Mouse (Mus musculus): ENCODE results near the gene Dync1i2.

The Dync1i2 gene

DNA sequence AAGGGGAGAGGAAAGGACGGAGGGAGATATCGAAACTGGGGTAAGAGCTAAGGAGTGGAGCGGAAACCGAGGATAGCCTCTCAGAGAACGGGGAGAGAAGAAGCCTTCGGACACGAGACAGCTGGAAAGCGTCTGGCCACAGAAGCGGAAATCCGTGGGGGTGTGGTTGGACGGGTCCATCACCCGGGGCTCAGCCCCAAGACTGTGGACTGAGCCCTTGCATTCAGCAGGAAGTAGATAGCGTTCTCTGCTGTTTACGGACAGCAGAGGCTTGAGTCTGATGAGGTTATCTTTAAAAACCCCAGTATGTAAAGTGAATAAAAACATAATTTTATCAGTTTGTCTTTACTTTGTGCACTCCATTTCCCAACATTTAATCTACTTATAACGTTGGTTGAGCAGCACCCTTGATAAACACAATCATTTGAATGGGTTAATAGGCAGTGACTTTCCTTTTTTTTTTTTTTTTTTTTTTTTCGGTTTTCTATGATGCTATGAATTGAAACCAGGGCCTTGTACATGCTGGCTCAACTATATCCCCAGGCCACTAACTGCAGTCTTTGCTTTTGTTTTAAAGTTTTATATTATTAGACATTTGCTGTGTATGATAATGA is 7.6 kb upstream of the Dync1i2 start:
- no peak for DNase-seq (ENCODE audit: low spot score in 2 of 2)

DNA sequence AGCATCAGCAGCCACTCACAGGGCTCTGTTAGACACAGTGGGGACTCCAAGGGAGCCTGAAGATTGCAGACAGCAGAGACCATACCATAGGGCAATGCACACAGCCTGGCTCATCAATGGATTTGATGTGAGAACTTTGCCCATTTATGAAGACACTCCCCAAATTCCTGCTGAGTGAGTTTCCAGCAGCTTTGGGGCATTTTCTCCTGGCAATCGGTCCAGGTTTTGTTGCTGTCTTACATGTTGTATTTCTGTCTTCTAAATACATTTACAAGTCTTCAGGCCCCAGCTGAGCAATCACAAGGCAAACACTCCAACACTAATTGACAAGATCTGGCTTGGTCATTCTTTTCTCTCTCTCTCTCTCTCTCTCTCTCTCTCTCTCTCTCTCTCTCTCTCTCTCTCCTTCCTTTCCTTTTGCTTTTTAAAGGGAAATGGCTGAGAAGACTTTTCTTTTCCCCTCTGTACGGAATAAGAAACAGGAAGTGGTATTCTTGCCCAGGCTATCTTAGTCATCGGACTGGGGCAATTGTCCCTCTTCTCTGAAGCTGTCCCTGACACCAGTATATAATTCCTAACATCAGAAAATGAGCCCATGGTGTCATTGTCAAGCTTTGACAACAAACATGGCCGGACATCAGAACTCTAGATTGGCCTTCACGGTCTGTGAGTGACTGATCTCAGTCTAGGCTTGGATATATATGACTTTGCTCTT is 2.3 kb upstream of the Dync1i2 start:
- DNase-seq (ENCODE audit: low spot score in 2 of 2): no peak

DNA sequence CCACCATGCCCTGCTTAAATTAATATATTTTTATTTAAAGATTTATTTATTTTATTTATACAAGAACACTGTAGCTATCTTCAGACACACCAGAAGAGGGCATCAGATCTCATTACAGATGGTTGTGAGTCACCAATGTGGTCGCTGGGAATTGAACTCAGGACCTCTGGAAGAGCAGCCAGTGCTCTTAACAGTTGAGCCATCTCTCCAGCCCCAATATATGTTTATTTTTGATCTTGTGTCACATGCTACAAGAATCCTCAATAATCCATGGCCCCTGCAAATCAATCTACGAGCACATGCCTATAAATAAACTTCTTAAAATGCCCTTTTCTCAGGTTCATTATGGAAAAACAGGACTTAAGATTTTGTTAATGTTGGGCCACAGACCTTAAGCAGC is 410 bp upstream of the Dync1i2 start:
- no peak for DNase-seq (ENCODE audit: low spot score in 2 of 2)

DNA sequence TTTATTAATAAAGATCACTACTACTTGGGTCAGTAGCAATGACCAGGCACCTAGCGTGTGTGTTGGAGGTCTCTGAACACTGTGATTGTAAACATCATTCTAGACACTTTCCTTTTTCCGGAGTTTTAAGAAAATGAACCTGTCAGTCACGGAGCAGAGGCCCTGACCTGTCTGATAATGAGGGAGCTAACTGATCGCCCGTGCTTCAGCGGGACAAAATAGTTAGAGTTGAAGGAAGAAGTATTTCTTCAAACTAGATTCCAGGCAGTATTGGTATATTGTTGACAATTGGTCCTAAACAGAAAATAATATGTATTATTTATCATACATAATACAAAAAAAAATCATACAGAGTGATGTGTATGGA is 837 bp downstream of the Dync1i2 start:
- no peak for DNase-seq (ENCODE audit: low spot score in 2 of 2)

DNA sequence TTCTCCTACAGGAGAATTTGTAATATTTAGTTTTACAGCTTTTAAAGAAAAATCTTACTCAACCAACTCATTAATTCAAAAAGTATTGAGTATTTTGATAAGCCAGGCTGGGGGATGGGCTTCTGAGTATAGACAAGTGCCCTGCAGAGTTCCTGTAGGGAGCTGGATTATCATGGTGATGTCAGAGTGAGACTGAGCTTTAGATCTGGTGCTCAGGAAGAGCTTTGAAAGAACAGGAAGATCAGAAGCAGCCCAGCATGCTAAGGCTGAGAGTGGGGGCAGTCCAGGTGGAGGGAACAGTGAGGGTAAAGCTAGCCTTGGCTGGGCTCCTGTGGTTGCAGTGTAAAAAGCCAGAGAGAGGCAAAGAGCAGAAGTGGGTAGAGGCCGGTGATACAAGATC is 9.5 kb downstream of the Dync1i2 start:
- peak in 1 of 2 experiments; percentile 4 for DNase-seq (ENCODE audit: low spot score in 2 of 2)

DNA sequence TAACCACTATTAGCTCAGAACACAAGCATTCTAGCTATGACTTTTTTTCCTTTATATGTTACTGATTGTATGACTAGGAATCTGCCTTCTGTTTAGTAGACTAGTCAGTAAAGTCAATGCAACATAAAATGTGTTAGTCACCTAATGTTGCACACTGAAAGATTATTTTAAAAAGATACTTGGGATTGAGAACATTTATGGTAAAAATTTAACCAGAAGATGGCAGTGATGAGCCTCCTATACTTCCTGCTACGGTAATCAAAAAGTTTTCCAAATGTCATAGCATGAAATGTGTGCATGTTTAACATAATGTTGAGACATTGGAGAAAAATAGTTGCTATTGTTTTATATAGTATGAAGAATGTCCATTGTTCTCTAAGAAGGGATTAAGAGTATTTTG is 15.9 kb downstream of the Dync1i2 start:
- no peak for DNase-seq (ENCODE audit: low spot score in 2 of 2)

DNA sequence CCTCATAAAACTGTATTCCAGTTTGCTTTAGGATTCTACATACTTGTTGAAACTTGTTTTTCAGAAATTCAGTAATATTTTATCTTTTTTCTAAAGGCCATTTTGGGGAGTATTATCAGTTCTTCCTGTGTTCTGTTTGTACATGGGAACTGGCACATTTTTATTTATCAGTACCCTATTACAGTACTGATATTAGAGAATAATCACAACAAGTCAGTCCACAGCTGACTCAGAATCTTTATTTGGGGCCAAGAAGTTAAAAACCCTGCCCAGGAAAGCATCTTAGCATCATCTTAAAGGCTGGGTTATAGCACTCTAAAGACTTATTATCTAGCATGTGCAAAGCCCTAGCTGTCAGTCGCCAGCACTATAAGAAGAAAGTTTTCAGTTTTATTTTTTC is 18.1 kb downstream of the Dync1i2 start:
- no peak for DNase-seq (ENCODE audit: low spot score in 2 of 2)

DNA sequence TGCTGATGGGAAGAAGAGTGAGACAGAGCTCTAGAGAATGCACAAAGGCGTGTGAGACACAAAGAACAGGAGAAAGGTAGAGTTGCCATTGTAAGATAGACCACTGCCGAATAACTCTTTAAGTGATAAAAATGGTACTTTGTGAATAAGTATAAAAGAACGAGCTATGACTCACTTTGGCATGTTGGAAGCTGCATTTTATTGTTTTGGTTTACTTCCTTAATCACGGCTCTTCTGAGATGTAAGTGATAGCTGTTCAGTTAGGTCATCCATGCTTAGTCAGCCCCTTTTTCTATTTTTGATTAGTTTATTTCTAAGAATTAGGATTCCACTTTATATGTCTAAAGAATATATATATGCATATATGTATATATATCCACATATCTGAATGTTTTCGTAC is 20.4 kb downstream of the Dync1i2 start:
- no peak for DNase-seq (ENCODE audit: low spot score in 2 of 2)

DNA sequence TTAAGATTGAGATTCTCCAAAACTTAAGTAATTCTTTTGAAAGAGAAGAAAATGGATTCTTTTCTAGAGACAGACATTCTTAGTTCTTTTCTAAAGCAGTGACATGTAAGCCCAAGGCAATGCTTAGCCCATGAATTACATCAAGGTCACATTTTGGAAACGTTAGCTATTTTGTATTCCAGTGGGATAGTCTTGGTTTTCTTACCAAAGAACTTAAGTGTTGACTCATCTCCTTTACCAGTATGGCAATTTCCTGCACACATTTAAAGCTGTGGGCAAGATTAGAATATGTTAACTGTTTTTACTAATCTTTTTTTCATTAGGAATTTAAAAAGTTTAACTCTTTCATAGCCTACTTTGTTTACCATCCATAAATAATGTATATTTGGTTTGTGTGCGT is 21.5 kb downstream of the Dync1i2 start:
- no peak for DNase-seq (ENCODE audit: low spot score in 2 of 2)

DNA sequence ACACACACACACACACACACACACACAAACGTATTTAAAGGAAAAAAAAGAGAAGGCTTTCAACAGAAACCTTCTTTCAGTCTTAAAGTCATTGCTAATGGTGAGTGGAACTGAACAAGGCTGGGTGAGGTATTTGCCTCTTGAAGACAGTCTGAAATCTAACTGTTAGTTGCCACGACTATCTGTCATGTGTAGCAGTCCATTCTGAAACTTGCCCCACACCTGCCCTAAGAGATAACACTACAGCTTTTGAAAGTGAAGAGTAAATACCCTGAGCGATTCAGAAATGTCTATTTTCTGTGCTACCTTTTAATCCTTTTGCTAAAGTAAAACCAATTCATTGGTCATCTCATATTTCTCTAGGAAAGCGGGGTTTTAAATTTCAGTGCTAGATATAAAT is 23.9 kb downstream of the Dync1i2 start:
- no peak for DNase-seq (ENCODE audit: low spot score in 2 of 2)

DNA sequence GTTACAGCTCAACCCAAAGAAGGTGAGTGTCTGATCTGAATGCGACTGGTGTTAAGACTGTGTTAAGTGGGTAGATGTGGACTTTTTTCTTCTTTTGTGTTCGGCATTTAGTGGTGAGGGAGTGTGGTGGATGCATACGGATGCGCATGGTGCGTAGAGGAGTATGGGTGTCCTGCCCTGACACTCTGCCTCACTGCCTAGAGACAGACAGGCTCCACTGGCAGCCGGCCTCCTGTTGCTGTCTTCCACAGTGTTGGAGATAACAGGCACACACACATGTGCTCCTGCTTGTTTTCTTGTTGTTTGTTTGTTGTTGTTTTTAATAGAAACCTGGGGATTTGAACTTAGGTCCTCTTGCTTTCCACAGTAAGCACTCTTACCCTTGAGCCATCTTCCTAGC is 24.5 kb downstream of the Dync1i2 start:
- no peak for DNase-seq (ENCODE audit: low spot score in 2 of 2)

DNA sequence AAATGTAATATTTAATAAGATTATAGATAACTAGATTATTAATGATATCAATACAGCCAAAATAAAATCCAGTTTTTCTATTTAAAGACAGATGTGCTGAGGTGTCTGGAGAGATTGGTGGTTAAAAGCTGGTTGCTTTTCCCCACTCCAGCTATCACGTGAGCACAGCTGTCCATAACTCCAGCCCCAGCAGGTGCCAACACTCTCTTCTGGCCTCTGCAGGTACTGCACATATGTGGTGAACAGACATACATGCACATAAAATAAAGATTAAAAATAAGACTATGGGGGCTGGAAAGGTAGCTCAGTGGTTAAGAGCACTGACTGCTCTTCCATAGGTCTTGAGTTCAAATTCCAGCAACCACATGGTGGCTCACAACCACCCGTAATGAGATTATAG is 30.0 kb downstream of the Dync1i2 start:
- DNase-seq (ENCODE audit: low spot score in 2 of 2): no peak

DNA sequence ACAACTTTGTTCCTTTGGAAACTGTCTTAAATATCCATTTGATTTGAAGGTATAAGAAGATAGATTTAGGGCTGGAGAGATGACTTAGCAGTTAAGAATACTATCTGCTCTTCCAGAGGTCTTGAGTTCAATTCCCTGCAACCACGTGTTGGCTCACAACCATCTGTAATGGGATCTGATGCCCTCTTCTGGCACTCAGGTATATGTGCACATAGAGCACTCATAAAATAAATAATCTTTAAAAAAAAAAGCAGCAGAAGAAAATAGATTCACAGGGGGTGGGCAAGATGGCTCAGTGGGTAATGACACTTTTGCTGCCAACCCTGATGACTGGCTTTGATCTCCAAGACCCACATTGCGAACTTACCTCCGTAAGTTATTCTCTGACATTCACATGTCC is 30.7 kb downstream of the Dync1i2 start:
- no peak for DNase-seq (ENCODE audit: low spot score in 2 of 2)

DNA sequence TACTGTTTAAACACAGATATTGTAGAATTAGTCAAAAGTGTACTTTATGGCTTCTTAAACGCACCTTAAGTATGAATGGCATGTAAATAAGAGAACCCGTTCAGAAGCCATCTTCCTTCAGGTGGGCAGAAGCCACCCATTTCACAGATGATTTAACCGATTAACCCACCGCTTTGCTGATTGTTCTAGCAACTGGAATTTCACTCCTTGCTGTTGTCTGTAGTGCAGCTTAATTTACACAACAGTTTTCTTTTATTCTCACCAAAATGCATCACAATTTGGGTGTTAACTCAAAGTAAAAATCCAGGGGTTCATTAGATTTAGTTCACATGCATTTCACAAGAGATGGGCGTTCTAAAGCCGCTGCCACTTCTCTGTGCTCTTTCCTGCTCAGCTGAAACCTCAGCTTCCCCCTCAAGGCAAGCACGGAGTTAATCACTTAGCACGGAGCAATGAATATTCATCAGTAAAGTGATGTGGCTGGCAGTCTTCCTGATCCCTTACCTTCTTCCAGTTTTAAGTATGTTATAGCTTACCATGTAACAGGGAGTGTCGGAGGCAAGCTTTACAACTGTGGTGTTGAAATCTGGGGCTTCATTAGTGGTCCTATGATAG is 31.7 kb downstream of the Dync1i2 start:
- DNase-seq (ENCODE audit: low spot score in 2 of 2): no peak

DNA sequence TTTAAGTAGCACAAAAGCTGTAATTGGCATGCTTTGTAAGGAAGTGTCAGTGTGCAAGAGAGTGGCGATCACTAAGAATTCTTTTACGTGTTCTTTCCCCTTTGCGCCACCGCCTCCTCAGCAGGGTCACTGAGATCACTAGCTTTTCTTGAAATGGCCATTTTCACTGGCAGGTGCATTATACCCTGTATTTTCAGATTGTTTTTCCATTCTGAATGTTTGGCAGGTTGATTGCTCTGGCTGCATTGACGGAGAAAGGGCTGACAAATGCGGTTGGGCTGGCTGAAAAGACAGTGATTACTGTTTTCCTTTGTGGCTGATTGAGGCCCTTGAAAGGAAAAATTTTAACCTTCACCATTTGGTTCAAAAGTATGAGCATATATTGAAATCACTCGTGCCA is 33.3 kb downstream of the Dync1i2 start:
- no peak for DNase-seq (ENCODE audit: low spot score in 2 of 2)

DNA sequence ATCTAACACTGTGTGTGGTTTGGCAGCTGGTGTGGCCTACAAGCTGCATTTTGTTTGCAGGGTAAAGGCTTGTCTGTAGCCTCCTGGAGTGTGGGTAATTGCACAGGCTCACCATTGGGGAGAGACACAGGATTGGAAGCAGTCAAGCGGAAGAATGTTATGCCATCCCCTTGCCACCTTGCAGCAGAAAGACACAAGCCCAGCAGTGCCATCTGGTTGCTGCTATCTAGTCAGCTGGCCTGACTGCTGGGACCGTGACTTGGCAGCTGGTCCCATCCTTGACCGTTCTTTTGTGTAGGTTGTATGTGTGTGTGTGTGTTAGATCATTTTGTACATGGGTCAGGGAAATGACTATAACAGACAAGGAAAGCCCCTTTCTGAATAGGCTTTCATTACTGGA is 33.9 kb downstream of the Dync1i2 start:
- no peak for DNase-seq (ENCODE audit: low spot score in 2 of 2)

DNA sequence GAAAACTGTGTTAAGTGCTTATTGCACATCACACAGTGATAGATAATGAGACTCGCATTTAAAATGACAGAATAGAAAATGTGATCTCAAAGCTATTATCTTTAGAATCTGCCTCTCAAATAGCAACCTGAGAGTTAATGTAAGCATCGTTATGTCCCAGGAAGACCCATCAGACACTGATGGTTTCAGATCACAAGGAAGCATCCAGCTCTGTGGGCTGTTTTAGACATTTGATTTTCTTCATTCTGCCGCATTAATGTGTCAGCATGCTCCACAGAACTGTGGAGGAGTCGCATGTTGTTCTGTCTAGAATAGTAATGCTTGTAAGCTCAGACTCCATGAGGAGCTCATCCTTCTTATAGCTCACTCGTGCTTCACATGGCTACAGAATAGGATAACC is 34.6 kb downstream of the Dync1i2 start:
- DNase-seq (ENCODE audit: low spot score in 2 of 2): no peak

DNA sequence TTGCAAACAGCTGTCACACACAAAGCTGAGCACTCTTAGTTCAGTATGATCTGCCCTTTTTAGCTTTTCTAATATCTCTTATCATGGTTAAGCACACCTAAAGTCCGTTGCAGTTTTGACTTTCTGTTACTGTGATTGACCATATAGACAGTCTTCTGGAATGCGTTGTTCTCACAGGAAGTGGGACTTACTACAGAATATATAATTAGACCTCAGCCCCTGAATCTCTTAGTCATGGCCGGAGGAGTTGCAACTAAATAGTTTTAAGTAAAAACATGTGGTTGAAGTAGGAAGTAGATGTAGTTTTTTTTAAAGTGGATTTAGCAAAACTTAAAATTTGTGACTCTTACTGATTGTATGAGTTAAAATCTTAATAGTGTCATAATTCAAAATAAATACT is 36.6 kb downstream of the Dync1i2 start:
- no peak for DNase-seq (ENCODE audit: low spot score in 2 of 2)

DNA sequence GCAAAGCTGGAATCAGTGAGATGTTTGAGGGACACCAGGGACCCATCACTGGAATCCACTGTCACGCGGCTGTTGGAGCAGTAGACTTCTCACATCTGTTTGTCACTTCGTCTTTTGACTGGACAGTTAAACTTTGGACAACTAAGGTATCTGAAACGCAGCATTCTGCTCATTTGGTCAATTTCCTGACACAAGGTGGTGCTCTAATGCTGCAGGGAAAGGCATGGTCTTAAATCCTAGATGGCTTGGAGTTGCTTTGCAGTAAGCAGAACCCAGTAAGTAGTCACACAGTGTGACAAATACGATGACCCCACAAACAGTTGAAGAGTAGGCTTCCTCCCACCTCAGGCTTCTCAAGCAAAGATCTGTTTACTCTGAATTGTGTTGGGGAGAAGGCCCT is 39.3 kb downstream of the Dync1i2 start:
- DNase-seq (ENCODE audit: low spot score in 2 of 2): no peak

DNA sequence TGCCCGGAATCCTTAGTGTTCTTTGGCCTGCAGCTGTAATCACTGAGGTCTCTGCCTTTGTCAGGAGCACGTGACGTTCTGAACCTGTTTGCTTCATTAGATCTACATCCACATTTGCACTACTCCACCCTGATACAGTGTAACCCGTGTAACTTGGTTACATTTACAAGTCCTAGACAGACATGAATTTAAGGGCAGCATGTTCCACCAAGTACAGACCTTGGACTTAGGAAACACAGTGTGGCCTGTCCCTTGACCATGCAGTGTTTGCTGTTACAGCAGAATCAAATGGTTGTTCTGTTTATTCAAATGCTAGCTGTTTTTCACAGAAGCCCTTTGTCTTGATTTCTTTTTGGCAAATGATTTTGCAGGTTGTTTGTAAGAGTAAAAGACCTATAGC is 43.3 kb downstream of the Dync1i2 start:
- no peak for DNase-seq (ENCODE audit: low spot score in 2 of 2)

DNA sequence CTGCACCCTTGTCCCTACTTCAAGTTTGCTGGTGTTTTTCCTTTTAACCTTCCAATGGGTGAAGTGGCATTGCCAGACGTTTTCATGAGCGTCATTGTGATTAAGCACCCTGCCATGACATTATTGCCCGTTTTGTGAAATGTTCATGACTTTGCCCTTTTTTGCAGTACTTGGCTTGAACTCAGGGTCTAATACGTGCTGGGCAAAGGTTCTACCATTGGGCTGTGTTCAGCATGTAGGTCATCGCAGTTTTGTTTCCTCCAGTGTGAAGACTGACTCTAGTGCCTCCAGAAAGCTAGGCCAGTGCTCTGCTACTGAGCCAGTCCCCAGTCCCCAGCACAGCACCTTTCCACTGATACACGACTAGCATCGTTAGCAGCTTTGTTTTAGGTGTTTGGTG is 45.1 kb downstream of the Dync1i2 start:
- no peak for DNase-seq (ENCODE audit: low spot score in 2 of 2)

DNA sequence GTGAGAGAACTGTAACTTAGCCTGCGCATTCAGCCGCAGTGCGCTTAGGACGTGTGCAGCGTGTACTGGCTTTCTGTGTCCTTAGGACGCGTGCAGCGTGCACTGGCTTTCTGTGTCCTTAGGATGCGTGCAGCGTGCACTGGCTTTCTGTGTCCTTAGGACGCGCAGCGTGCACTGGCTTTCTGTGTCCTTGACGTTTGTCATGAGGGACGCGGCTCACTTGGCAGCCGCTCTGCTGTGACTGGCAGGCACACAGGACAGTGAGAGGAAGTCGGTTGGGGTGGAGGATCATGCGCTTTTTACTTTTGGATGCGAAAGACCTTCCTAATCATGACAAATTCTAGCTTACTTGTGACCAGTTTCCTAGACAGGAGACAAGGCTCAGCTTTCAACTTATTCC is 53.1 kb downstream of the Dync1i2 start:
- no peak for DNase-seq (ENCODE audit: low spot score in 2 of 2)

DNA sequence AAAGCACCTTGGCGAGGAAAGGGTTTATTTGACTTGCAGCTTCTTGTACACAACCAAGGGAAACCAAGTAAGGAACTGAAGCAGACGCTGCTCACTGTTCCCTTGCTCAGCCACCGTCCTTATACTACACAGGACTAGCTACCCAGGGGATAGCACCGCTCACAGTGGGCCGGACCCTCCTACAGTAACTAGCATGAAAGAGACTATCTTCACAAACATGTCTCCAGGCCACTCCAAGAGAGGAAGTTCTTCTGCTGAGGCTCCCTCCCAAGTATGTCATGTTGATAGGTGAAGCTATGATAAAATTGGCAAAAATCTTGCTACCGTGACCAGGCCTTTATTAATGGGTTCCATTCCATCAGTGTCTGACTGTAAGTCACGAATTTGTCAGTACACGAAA is 57.2 kb downstream of the Dync1i2 start:
- DNase-seq (ENCODE audit: low spot score in 2 of 2): no peak

DNA sequence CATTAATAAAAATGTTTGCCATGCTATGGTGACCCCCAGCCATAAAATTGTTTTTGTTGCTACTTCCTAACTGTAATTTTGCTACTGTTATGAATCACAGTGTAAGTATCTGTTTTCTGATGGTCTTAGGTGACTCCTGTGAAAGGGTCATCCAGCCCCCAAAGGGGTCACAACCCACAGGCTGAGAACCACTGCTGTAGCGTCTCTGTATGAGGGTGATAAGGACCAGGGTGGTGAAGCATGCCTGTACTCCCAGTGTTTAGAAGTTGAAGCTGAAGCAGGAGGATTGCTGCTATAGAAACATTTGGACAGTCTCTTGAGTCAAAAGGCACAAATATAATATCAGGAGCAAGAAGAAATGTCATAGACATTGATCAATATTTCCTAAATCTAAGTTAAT is 57.8 kb downstream of the Dync1i2 start:
- no peak for DNase-seq (ENCODE audit: low spot score in 2 of 2)
